Mouse (Mus musculus): ENCODE results near the gene Gm3404.
"Not testable (repeated sequence)": the region's sequence is repeated elsewhere in the genome, so short reads cannot be mapped to it uniquely, and the experiment has no call there.

The Gm3404 gene

GRCm38 (mm10) chr5:146525501-146525900 is at the start of gene Gm3404:
TSS of gene Gm3404 (plus strand) at chr5:146525801.
- not testable (repeated sequence) for DNase-seq (ENCODE audit: extremely low read depth, low read depth, low spot score)

GRCm38 (mm10) chr5:146479564-146479963 is 46.0 kb upstream of the Gm3404 start:
- DNase-seq (ENCODE audit: extremely low read depth, low read depth, low spot score) = not testable (repeated sequence)

- not testable (repeated sequence) for DNase-seq (ENCODE audit: extremely low read depth, low read depth, low spot score)
Measured at GRCm38 (mm10) chr5:146481665-146482064, 43.9 kb upstream of the Gm3404 start, which contains the start of gene Gm6408. TSS of gene Gm6408 (plus strand) at chr5:146481965.

- not testable (repeated sequence) for DNase-seq (ENCODE audit: extremely low read depth, low read depth, low spot score)
Measured at GRCm38 (mm10) chr5:146488959-146489358, 36.6 kb upstream of the Gm3404 start.

GRCm38 (mm10) chr5:146491063-146491462 is 34.5 kb upstream of the Gm3404 start, which contains the start of gene Gm6370:
TSS of gene Gm6370 (plus strand) at chr5:146491363.
- DNase-seq (ENCODE audit: extremely low read depth, low read depth, low spot score) = not testable (repeated sequence)

- DNase-seq (ENCODE audit: extremely low read depth, low read depth, low spot score) = not testable (repeated sequence)
Measured at GRCm38 (mm10) chr5:146502099-146502498, 23.5 kb upstream of the Gm3404 start, which contains the start of gene 4930449I24Rik. TSS of gene 4930449I24Rik (plus strand) at chr5:146502399.

- not testable (repeated sequence) for DNase-seq (ENCODE audit: extremely low read depth, low read depth, low spot score)
Measured at GRCm38 (mm10) chr5:146513823-146514222, 11.8 kb upstream of the Gm3404 start, which contains the start of gene Gm3402. TSS of gene Gm3402 (plus strand) at chr5:146514123.

GRCm38 (mm10) chr5:146537347-146537746 is 11.7 kb downstream of the Gm3404 start, which contains the start of gene Gm3409:
TSS of gene Gm3409 (plus strand) at chr5:146537647.
- not testable (repeated sequence) for DNase-seq (ENCODE audit: extremely low read depth, low read depth, low spot score)

GRCm38 (mm10) chr5:146555836-146556235 is 30.2 kb downstream of the Gm3404 start, which contains the start of gene Gm3415:
TSS of gene Gm3415 (plus strand) at chr5:146556136.
- not testable (repeated sequence) for DNase-seq (ENCODE audit: extremely low read depth, low read depth, low spot score)

GRCm38 (mm10) chr5:146564259-146564658 is 38.7 kb downstream of the Gm3404 start:
- DNase-seq (ENCODE audit: extremely low read depth, low read depth, low spot score) = no peak

GRCm38 (mm10) chr5:146567054-146567453 is 41.5 kb downstream of the Gm3404 start:
- no peak for DNase-seq (ENCODE audit: extremely low read depth, low read depth, low spot score)

GRCm38 (mm10) chr5:146570179-146570578 is 44.6 kb downstream of the Gm3404 start:
- DNase-seq (ENCODE audit: extremely low read depth, low read depth, low spot score) = not testable (repeated sequence)

- DNase-seq (ENCODE audit: extremely low read depth, low read depth, low spot score) = not testable (repeated sequence)
Measured at GRCm38 (mm10) chr5:146571830-146572734, 46.5 kb downstream of the Gm3404 start.

GRCm38 (mm10) chr5:146572735-146573042 is 47.1 kb downstream of the Gm3404 start:
- not testable (repeated sequence) for DNase-seq (ENCODE audit: extremely low read depth, low read depth, low spot score)

GRCm38 (mm10) chr5:146576668-146577067 is 51.1 kb downstream of the Gm3404 start:
- DNase-seq (ENCODE audit: extremely low read depth, low read depth, low spot score) = no peak
